Mouse (Mus musculus) hindbrain, embryonic 10.5 days (tissue): ENCODE data around the gene Zdhhc23. TPM values are rescaled to one million over a fixed set of nuclear protein-coding genes. Genes with fewer than 3 reads are reported as not detected.

Experiments used
- DNase-seq: peaks from one replicate; pipeline ENCODE4 v3.0.0-alpha.2; 2017; ENCODE audit warnings: low spot score
- H3K27ac ChIP-seq: fragments of 300-500 bp; sonication (generic); 2 replicates; pipeline ENCODE4 v1.5.1; 2016; ENCODE audit warnings: mild to moderate bottlenecking, moderate library complexity
- H3K27me3 ChIP-seq: fragments of 300-500 bp; sonication (generic); 2 replicates; pipeline ENCODE4 v1.6.1; 2016; ENCODE audit warnings: mild to moderate bottlenecking; ENCODE audit not compliant: poor library complexity, insufficient read depth, severe bottlenecking
- H3K36me3 ChIP-seq: fragments of 300-500 bp; sonication (generic); 2 replicates; pipeline ENCODE4 v1.6.1; 2016; ENCODE audit warnings: mild to moderate bottlenecking, moderate library complexity
- H3K4me1 ChIP-seq: fragments of 300-500 bp; sonication (generic); replicated peaks from 2 replicates; pipeline ENCODE4 v1.6.1; 2016; ENCODE audit warnings: mild to moderate bottlenecking
- H3K4me3 ChIP-seq: fragments of 300-500 bp; sonication (generic); 2 replicates; pipeline ENCODE4 v1.5.1; 2016; ENCODE audit warnings: mild to moderate bottlenecking, moderate library complexity
- H3K9me3 ChIP-seq: fragments of 300-500 bp; sonication (generic); 2 replicates; pipeline ENCODE4 v1.6.1; 2016; ENCODE audit warnings: mild to moderate bottlenecking, moderate library complexity
- WGBS: fragments of 180-500 bp; shearing (Covaris S2); methylation state at CpG from one replicate; pipeline ENCODE4 v1.1.7; 2016; 5-methylcytosine and 5-hydroxymethylcytosine counted together
- polyA plus RNA-seq: library from polyadenylated mRNA; unstranded; fragments of >200 nt; fragmentation: Nextera tagmentation; extraction: Ambion mirVana; gene quantifications from 2 replicates; pipeline ENCODE4 v1.2.1, GENCODE M21; 2016

Gene Zdhhc23
- polyA plus RNA-seq, 1 experiment from 2014 or later, result 0.25 TPM

DNA sequence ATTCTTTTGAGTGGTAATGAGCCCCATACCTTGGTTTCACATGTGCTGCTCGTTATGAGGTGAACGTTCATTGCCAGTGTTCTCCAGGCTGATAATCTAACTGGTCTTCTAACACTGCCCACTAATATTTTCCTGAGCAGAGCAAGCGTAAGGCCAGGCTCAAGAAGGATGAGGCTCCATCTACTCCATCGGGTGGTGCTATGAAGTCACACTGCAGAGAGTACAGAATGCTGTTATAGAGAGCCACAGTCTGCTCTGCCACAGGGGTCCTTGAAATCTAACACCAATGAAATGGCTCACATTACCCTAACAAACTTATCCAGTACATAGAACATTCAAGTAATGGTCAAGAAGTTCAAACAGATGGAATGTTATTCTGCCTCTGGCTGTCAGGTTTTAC, 21.6 kb downstream of the Zdhhc23 start:
- H3K9me3 ChIP-seq, result no peaks in the 10 kb centered on the region
- no peak overlapping the region for H3K27ac ChIP-seq
- no peaks in the 10 kb centered on the region for H3K4me1 ChIP-seq
- no peaks in the 10 kb centered on the region for H3K27me3 ChIP-seq
- no peak overlapping the region for H3K4me3 ChIP-seq
- 79% methylated on average over 4 of the region's 4 CpGs for WGBS
- no peak for DNase-seq
- peaks cover 24% of the 10 kb centered on the region; the same call in 1 of the 2 replicates for H3K36me3 ChIP-seq

DNA sequence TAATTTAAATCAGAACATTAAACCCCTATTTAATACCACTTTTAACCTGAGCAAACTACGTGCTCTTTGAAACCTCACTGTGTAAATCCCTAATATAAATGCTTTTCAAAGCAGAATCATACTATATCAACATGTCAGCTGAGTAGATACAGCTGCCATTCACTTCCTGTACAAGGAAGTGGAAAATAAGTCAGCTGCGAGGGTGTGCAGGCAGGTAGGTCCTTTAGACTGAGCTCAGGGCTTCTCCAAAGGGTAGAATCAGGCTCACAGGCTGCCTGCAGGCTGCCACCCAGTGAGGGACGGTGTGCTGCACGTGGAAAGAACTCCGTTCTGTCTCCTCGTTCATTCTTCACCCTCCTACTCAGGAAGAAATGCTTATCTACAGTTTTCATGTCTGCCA, 24.7 kb downstream of the Zdhhc23 start:
- no peaks in the 10 kb centered on the region for H3K9me3 ChIP-seq
- 86% methylated on average over 6 of the region's 6 CpGs for whole genome bisulfite sequencing
- H3K27ac ChIP-seq, result no peak overlapping the region
- no peak overlapping the region for H3K4me3 ChIP-seq
- peaks cover 26% of the 10 kb centered on the region for H3K36me3 ChIP-seq
- DNase-seq, result no peak
- no peaks in the 10 kb centered on the region for H3K27me3 ChIP-seq
- no peaks in the 10 kb centered on the region for H3K4me1 ChIP-seq

DNA sequence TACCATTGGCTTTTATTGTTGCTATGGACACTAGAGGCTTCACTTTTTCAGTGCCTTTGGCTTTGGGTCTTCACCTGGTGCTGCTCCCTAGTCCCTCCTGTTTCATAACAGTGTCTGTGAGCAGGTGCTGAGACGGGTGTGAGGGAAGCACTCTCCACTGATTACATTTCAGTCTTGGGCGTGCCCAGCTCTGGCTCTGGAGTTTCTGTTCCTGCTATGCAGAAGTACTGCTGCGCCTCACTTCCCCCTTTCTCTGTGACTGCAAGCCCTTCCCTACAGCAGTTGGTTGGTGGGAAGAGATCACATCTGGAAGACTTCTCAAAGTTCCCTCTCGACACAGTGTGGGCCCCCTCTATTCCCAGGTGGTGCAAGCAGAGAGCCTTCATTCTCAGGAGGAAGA, 28.0 kb downstream of the Zdhhc23 start:
- H3K36me3 ChIP-seq, result peaks cover 6% of the 10 kb centered on the region
- DNase-seq, result no peak
- 81% methylated on average over 4 of the region's 4 CpGs for WGBS
- H3K27me3 ChIP-seq, result no peaks in the 10 kb centered on the region
- H3K4me1 ChIP-seq, result no peaks in the 10 kb centered on the region
- H3K27ac ChIP-seq, result no peak overlapping the region
- no peak overlapping the region for H3K4me3 ChIP-seq
- H3K9me3 ChIP-seq, result no peaks in the 10 kb centered on the region

DNA sequence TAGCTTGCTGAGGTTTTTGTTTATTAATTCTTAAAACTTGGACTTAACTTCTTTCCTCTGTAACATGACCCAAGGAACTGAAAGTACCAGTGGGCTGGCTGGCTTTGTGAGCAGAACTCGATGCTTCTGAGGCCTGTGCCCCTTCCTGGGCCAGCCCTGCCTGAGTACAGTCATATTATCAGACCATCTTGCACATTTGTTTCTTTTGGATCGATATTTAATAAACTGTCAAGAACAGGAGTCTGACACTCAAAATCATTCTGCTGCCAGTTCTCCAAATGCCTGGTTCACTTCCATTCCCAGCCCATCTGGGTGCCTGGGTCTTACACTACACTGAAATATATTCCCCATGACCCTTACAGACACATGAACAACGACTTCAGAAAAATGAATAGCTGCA, 33.7 kb downstream of the Zdhhc23 start:
- H3K27me3 ChIP-seq, result no peaks in the 10 kb centered on the region
- DNase-seq, result no peak
- 0 out of 2 replicates have a peak, but pooled peaks cover 5% of the 10 kb centered on the region for H3K36me3 ChIP-seq
- H3K27ac ChIP-seq, result no peak overlapping the region
- no peaks in the 10 kb centered on the region for H3K9me3 ChIP-seq
- H3K4me1 ChIP-seq, result no peaks in the 10 kb centered on the region
- WGBS, result 86% methylated on average over 3 of the region's 3 CpGs
- no peak overlapping the region for H3K4me3 ChIP-seq

DNA sequence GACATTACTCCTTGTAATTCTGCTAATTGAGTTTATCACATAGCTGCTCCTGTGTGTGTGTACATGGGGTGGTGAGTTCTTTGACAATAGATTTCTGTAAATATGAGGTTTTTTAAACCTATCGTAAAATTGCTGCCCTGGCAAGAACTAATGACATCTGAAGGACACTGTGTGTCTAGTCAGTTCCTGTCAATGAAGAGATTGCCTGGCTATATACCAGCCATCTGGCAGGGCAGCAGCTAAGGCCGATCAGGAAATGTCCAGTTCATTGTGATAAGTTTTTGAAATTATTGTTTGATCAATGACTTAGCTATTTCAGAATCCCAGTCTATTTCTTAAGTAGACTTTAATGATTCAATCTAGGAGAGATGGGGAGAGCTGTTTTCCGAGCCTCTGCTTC, 34.2 kb downstream of the Zdhhc23 start:
- Histone ChIP-seq H3K27me3 (no peaks in the 10 kb centered on the region), H3K9me3 (no peaks in the 10 kb centered on the region), H3K36me3 (0 out of 2 replicates have a peak, but pooled peaks cover 5% of the 10 kb centered on the region), H3K27ac (no peak overlapping the region), H3K4me3 (no peak overlapping the region), H3K4me1 (no peaks in the 10 kb centered on the region)
- WGBS, result 91% methylated on average over 3 of the region's 3 CpGs
- no peak for DNase-seq

DNA sequence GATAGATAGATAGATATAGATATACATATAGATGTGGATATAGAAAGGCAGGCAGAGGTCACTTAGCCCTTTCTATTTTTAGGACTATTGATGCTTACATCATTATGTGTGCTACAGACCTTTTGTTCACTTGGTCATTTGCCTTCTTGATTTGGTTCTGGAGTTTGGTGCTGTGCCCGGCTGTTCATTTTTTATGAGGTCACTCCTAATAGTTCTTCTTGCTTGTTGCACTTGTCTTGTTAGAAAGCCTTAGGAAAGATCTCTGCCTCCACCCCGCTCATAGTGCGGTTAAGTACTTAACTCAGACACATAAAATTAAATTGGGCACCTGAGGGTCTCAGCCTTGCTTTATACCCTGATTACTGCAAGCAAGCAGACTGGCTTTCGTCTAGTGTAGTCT, 38.7 kb downstream of the Zdhhc23 start:
- Histone ChIP-seq H3K27me3 (no peaks in the 10 kb centered on the region), H3K27ac (no peak overlapping the region), H3K4me1 (no peaks in the 10 kb centered on the region), H3K4me3 (no peak overlapping the region), H3K9me3 (no peaks in the 10 kb centered on the region), H3K36me3 (0 out of 2 replicates have a peak, but pooled peaks cover 14% of the 10 kb centered on the region)
- no peak for DNase-seq
- 92% methylated on average over 4 of the region's 4 CpGs for WGBS

DNA sequence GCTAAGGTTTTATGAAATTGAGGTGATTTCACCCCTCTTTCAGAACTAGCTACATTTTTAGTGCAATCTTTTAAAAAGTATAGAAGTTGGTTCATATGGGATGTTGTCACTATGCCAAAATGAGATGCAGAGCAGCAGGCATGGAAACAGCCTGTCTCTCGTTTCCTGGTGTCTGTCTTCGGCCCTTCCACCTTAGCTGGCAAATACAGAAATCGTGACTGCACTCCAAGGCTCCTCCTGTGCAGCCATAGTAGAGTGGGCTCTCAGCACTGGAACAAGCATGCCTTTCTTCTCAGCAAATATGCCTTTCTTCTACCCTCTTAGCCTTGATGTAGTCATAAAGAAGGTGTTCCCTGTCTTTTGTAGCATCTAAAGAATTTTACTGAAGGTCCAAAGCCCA, 43.7 kb downstream of the Zdhhc23 start:
- Histone ChIP-seq H3K36me3 (0 out of 2 replicates have a peak, but pooled peaks cover 15% of the 10 kb centered on the region), H3K4me3 (no peak overlapping the region), H3K4me1 (no peaks in the 10 kb centered on the region), H3K27me3 (no peaks in the 10 kb centered on the region), H3K27ac (no peak overlapping the region), H3K9me3 (no peaks in the 10 kb centered on the region)
- no peak for DNase-seq
- WGBS, result 85% methylated on average over 3 of the region's 3 CpGs

DNA sequence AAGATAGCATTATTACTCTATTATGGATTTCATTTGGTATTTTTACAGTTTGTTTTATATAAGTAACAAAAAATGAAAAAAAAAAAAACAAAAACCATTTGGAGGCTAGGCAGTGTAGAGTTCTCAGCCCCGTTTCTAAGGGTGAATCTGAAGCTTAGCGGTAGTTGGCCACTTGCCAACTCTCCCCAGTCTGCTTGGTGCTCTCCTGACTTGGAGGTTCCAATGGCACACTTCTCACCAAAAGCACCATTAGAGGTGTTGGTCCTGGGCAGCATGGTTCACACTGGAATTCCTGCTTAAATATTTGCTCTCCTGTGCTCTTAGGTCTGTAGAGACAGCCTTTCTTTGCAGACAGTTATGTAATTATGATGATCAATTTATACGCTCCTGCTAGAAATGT, 44.2 kb downstream of the Zdhhc23 start:
- DNase-seq, result no peak
- Histone ChIP-seq H3K4me3 (no peak overlapping the region), H3K36me3 (0 out of 2 replicates have a peak, but pooled peaks cover 15% of the 10 kb centered on the region), H3K27me3 (no peaks in the 10 kb centered on the region), H3K4me1 (no peaks in the 10 kb centered on the region), H3K27ac (no peak overlapping the region), H3K9me3 (no peaks in the 10 kb centered on the region)
- 91% methylated on average over 3 of the region's 3 CpGs for WGBS

DNA sequence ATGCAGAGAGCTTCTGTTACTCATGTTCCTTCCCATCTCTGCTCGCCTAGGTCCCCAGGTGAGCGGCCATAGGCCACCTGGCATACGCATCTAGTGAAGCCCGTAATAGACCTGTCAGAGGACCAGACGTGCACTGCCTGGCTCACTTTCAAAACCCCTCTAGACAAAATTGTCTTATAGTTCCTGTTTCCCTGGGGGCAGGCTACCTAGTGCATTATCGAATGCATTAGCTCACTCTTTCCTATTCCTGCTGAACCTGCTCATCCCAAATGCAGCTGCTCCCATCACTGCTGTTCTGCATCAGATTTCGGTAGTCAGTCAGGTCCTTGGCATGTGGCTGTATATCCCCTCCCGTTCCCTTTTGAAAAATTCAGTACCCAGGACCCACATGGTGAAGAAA, 44.7 kb downstream of the Zdhhc23 start:
- 91% methylated on average over 8 of the region's 8 CpGs for WGBS
- Histone ChIP-seq H3K9me3 (no peaks in the 10 kb centered on the region), H3K36me3 (0 out of 2 replicates have a peak, but pooled peaks cover 15% of the 10 kb centered on the region), H3K4me1 (no peaks in the 10 kb centered on the region), H3K27me3 (no peaks in the 10 kb centered on the region), H3K4me3 (no peak overlapping the region), H3K27ac (no peak overlapping the region)
- DNase-seq, result no peak

DNA sequence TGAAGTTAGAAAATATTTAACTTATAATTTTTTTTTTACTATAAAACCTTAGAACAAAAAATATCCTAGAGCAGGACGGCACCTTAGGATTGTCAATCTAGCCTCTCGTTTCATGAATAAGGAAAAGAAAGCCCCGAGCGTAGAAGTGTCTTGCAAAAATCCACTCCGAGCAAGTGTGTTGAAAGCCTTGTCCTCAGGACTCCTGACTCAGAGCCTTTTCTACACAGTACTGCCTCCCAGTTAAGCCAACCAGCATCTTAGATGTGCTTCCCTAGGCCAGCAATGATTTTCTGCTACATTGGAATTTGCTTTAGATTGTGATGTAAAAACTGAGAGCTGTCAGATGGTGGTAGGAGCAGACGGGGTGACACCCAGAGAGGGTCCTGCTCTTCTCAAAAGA, 46.5 kb downstream of the Zdhhc23 start:
- 90% methylated on average over 6 of the region's 6 CpGs for WGBS
- no peak for DNase-seq
- H3K27ac ChIP-seq, result no peak overlapping the region
- H3K36me3 ChIP-seq, result 0 out of 2 replicates have a peak, but pooled peaks cover 6% of the 10 kb centered on the region
- no peaks in the 10 kb centered on the region for H3K27me3 ChIP-seq
- H3K9me3 ChIP-seq, result no peaks in the 10 kb centered on the region
- no peaks in the 10 kb centered on the region for H3K4me1 ChIP-seq
- no peak overlapping the region for H3K4me3 ChIP-seq

DNA sequence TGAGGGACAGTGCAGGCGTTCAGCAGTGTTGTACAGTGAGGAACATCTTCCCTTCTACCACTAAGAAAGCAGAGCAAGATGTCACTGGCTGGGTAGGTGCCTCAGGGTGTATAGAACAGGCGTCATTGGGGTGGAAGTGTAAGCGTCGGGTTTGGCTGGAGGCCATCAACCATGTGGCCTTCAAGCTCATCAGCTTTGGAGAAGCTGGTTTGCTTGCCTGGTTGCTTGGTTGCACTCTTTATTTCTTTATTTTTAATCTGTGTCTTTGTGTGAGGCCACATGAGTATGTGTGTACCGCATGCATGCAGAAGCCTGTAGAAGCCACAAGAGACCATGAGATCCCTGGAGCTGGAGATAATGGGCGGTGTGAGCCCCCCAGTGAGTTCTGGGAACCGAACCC, 47.3 kb downstream of the Zdhhc23 start:
- H3K9me3 ChIP-seq, result no peaks in the 10 kb centered on the region
- H3K27me3 ChIP-seq, result no peaks in the 10 kb centered on the region
- H3K4me1 ChIP-seq, result no peaks in the 10 kb centered on the region
- no peak overlapping the region for H3K27ac ChIP-seq
- WGBS, result 92% methylated on average over 7 of the region's 7 CpGs
- 0 out of 2 replicates have a peak, but pooled peaks cover 6% of the 10 kb centered on the region for H3K36me3 ChIP-seq
- no peak overlapping the region for H3K4me3 ChIP-seq
- DNase-seq, result no peak

DNA sequence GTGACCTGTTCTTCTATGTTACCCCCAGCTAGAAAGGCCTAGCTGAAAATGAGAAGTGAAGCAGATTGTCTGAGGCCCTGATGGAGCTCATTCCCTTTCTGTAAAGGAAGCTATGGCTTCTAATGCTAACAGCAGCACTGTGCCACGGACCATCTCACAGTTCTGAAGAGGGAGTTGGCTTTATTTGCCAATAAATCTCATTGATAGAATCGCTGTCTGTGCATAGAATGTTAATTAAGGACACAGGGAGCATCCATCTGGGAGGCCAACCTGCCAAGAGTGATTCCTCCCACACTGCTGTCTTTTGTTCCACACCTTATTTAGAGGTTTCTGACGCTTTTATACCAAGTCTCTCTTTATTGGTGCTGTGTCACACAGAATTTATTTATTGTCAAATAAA, 48.1 kb downstream of the Zdhhc23 start:
- DNase-seq, result no peak
- WGBS, result 86% methylated on average over 3 of the region's 3 CpGs
- H3K27me3 ChIP-seq, result no peaks in the 10 kb centered on the region
- H3K4me1 ChIP-seq, result no peaks in the 10 kb centered on the region
- H3K27ac ChIP-seq, result no peak overlapping the region
- 0 out of 2 replicates have a peak, but pooled peaks cover 6% of the 10 kb centered on the region for H3K36me3 ChIP-seq
- no peaks in the 10 kb centered on the region for H3K9me3 ChIP-seq
- no peak overlapping the region for H3K4me3 ChIP-seq

DNA sequence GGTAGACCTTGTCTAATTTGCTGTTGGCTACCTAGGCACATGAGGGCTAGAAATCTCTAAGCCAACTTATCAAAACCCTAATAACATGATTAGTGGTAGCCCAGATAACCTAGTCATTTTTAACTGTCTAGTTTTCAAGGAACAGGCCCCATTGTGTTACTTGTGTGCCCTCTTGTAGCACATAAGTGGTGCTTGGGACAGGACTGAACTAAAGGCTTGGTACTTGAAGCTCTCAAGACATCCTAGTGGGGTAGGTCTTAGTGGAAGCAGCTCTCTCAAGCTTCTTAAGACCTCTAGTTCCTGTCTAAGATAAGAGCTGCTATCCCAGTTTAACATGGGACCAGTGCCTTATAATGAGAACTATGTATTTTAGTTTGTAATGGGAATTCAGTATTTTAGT, 49.0 kb downstream of the Zdhhc23 start:
- Histone ChIP-seq H3K27me3 (no peaks in the 10 kb centered on the region), H3K4me3 (no peak overlapping the region), H3K27ac (no peak overlapping the region), H3K9me3 (no peaks in the 10 kb centered on the region), H3K4me1 (no peaks in the 10 kb centered on the region), H3K36me3 (0 out of 2 replicates have a peak, but pooled peaks cover 6% of the 10 kb centered on the region)
- no peak for DNase-seq

DNA sequence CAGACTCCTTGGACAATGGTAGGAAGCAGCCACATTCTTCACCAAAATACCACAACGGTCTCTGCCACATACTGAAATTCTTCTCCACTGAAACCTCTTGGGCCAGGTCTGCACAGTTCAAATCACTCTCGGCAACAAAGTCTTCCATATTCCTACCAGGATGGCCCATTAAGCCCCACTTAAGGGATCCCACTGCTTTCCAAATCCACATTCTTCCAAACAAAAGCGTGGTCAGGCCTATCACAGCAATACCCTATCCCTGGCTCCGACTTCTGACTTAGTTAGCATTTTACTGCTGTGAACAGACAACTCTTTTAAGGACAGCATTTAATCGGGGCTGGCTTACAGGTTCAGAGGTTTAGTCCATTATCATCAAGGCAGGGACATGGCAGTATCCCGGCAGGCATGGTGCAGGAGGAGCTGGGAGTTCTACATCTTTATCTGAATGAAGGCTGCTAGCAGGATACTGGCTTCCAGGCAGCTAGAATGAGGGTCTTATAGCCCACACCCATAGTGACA, 53.2 kb downstream of the Zdhhc23 start, which contains the start of gene Qtrt2:
Gene Qtrt2 (minus strand): TSS at position 469 of the 519 bp plus-strand sequence.
- Histone ChIP-seq H3K36me3 (no peaks in the 10 kb centered on the region), H3K4me3 (no peak within 1 kb of the TSS), H3K27me3 (no peaks in the 10 kb centered on the region), H3K9me3 (no peaks in the 10 kb centered on the region), H3K27ac (no peak within 1 kb of the TSS), H3K4me1 (no peaks in the 10 kb centered on the region)
- no peak for DNase-seq
- WGBS, result 86% methylated on average over 6 of the region's 6 CpGs
